Mouse (Mus musculus): ENCODE data around the gene Lysmd3.
A peak's percentile ranks its signal among the peaks of the same experiment; 100 is the strongest.

Gene Lysmd3

DNA sequence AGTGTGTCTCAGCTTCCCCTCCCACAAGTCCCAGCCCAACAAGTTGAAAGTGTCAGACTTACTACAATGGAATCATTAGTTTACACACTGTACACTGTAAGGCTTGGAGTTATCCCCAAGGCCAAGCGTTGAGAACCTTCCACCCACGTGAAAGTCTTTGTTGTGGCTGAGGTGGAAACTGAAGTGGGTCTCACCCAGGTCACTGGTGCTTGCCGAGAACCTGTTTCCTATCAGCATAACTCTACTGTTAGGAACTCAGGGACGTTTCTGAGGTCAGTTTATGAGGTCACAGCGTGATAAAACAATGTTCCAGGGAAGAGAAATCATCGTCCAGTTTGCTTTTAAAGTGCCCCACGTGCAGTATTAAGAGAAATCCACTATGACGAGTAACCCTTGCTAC is 17.9 kb downstream of the Lysmd3 start:
- DNase-seq (ENCODE audit: low read depth, low spot score) = no peak

DNA sequence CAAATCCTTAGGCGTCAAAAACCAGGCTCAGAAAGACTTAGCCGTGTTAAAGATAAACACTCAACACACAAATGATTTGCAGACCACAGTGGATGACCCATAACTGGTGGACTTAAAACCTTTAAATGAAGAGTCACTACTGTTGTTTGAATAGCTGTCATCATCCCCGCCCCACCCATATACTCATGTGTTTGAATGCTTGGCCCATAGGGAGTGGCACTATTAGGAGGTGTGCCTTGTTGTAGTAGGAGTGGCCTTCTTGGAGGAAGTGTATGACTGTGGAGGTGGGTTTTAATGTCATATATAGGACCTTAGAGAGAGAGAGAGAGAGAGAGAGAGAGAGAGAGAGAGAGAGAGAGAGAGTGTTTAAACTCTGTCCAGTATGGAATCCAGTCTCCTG is 25.6 kb downstream of the Lysmd3 start:
- no peak for DNase-seq (ENCODE audit: low read depth, low spot score)

DNA sequence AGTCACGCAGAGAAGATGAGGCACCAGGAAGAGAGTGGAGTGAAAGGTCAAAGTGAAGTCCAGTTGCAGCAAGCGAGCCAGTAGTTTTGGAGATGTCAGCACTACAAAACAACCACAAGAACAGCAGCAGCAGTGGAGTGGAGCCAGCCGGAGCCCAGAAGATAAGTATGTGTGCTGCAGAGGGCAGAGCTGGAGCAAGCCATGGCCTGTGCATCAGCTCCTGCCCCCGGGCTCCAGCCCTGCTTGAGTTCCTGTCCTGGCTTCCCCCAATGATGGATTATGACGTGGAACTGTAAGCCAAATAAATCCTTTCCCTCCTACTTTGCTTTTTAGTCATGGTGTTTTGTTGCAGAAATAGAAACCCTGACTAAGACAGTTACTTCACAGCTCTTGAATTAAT is 26.8 kb downstream of the Lysmd3 start:
- DNase-seq (ENCODE audit: low read depth, low spot score) = no peak

DNA sequence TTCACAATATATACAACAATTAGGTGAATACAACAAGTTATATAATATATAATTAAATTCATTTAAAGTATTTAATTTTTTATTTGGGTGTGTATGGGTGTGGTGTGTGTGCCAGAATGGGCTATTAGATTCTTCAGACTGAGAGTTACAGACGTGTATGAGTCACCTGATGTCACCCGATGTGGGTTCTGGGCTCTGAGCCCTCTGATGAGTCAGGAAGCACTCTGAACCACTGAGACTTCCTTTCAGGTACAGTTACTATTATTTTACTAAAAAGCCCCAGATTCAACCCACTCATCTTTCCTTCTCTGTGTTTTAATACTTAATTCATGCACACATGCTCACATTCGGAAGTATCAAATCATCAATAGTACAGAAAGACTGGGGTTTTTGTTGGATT is 27.4 kb downstream of the Lysmd3 start:
- no peak for DNase-seq (ENCODE audit: low read depth, low spot score)

DNA sequence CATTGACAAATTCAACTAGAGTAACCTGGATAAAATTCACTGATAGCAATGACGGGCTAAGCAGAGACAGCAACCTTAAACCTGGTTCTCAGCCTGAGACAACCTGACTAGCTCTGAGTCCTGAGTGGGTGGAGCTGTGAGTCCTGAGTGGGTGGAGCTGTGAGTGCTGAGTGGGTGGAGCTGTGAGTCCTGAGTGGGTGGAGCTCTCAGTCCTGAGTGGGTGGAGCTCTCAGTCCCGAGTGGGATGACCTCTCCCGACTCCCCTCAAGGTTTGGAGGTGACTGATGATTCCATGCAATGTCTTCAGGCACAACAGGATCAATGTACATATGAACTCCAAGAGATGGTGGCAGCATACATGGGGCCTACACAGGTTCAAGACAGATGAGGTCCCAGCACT is 32.1 kb downstream of the Lysmd3 start:
- DNase-seq (ENCODE audit: low read depth, low spot score) = peak; percentile 67

DNA sequence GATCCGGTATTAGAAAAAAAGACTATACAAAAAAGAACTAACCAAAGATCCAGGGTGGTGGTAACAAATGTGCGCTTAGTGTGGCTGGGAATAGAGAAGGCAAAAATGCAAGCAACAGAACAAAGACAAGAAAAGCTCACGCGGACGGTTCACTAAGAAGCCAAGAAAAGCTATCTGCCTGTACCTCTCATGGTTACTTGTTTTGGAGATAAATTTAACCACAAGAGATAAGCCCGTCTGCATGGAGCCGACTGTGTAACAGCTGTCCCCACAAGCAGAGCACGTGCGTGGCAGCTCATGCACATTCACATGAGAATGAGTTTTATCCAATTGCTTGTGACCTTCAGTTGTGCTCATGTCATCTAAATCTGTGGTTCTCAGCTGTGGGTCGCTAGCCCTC is 33.0 kb downstream of the Lysmd3 start:
- DNase-seq (ENCODE audit: low read depth, low spot score) = no peak

DNA sequence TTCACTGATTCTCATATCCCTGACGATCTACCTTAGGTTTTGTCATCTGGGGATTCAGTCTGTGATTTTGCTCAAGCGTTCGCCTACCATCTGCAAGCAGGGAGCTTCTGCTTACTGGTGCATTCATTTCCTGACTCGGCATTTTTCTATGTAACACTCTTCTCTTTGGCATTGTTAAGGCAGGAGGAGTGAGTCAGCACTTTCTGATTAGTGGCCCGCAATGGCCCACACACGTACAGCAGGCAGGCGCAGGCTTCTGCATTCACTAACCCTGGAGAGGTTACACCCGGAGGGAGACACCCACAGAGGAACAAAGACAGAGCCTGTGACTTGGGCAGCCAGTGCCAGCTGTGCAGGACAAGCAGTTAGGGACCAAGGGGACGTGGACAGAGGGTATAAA is 34.1 kb downstream of the Lysmd3 start:
- peak; percentile 73 for DNase-seq (ENCODE audit: low read depth, low spot score)

DNA sequence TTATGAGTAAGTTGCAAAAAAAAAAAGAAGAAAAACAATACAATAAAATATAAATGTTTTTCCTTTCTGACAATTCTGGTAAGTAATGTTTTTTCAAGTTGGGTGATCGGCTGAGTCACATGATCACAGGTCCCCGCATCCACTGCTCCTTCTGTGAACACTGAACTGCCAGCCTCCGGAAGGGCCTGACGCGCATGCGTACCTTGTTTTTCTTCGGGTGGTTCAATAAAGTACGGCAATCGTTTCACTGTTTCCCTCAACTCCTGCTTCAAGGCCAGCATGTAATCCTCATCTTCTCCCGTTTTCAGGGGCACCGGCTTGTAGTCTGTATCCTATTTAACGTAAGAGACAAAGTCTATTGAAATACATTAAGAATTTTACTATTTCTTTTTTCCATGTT is 37.0 kb downstream of the Lysmd3 start:
- DNase-seq (ENCODE audit: low read depth, low spot score) = peak; percentile 50

DNA sequence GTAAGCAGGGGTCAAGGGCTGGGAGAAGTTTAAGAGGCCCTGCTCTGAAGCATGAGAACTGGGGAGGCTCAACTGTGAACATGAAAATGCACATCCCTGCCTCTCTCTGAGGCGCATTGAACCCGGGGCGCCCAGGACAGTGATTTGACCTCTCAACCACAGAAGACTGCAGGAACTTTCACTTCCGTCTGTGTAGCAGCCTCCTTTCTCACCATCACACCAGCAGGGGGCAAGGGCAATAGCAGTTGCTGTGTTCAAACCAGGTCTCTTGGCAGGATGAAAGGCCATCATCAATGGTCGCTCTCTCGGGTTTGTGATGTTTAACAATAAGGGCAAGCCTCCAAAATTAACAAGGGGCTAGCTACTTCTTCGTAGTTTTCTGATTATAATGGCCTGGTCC is 45.7 kb downstream of the Lysmd3 start:
- DNase-seq (ENCODE audit: low read depth, low spot score) = peak; percentile 40

DNA sequence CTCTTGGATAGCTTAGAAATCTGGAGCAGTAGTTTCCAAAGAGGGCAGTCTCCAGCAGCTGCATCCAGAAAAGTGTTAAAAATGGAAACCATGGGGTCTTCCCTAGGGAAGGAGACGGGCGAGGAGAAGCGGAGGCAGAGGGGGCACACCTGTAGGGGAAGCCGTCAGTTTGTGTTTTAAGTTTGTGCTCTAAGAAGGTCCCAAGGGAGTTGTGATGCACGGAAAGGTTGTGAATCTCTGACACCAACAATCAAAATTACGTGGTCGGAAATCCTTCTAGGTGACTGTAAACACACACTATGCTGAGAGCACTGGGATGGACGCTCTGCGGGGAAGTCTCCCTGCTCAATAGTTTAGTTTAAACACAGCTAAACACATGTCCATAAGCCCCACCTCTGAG is 46.2 kb downstream of the Lysmd3 start:
- DNase-seq (ENCODE audit: low read depth, low spot score) = no peak

DNA sequence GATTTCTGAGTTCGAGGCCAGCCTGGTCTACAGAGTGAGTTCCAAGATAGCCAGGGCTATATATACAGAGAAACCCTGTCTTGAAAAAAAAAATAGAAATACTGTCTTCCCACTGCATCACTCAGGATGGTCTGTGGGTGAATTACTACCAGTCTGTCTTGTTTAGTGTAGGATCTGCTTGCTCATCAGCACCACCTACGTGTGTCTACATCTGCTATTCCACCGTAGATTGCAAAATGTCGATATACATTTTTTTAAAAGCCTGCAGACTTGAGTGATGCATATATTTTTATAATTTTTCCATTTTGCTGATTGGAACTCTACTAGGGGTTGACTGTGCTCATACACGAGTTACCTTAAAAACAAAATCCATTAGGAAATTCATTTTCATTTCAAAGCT is 48.8 kb downstream of the Lysmd3 start:
- DNase-seq (ENCODE audit: low read depth, low spot score) = no peak

DNA sequence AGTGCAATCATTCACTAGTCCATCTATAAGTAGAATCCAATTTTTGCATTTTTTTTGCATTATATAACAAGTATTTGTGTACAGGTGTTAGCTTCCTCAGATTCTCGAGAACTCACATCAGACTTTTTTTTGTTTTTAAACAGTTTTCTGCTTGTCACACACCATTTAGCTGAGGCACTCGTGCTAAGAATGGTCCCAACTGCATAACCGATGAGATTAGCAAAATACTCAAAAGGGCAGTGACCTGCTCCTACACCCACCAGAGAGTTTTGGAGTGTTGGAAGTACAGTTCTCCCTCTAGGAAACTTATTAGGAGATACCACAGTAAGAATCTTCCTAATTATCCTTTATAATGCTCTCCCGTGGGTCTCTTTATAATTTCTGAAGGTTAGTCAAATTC is 52.3 kb downstream of the Lysmd3 start:
- DNase-seq (ENCODE audit: low read depth, low spot score) = no peak

DNA sequence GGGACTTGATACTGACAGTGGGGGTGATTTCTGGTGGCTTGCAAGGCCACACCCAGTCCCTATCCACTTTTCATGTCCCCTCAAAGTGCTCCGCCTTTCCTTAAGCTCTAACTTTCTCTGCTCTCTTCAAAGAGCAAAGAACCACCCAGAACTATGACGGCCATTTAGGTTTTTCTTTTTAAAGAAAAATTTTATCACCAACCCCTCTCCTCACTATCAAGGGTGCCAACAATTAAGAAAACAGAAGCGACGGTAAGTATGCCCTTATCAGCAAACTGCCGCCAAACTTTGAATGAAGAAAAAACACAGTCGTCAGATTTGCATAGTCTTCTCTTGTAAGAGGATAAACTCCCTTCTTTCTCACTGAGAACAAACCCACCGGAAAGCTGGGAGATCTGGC is 52.8 kb downstream of the Lysmd3 start:
- DNase-seq (ENCODE audit: low read depth, low spot score) = peak; percentile 27

DNA sequence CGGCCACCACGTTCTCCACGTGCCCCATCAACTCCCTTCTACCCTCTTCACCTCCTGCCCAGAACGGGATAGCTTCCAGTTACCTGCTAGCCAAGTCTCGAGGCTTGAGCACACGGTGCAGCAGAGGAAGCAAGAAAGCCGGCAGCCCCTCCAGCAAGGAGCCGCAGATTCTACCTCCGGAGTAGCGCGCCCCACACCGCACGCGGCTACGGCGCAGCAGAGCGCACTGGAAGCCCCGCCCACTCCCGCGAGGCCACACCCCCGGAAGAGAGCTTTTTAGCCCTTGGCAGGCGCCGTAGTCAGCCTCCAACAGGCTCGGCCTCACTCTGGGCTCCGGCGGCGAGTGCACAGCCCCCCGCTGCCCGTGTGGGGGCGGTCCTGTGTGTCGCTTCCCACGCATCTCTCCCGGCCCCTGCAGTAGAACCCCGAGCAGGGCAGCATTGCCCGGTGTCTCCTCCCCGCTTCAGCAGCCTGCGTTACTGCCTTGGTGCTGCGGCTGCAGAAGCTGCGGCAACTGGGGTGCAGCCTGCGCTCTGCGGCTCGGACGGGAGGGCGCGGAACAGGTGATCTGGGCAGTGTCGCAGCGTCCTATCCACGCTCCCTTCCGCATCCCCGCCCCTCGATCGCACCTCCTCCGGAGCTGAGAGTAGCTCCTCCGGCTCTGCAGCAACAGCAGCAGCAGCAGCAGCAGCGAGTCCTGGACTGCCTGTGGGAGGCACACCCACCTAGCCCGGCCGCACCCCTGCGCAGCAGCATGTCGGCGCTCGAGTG is 53.5 kb downstream of the Lysmd3 start, which contains the start of the genes Polr3g and Mblac2:
Gene Polr3g (minus strand): TSS at position 239 of the 771 bp plus-strand sequence.
Gene Mblac2 (plus strand): TSS at position 567 of the 771 bp plus-strand sequence.
- peak; percentile 94 for DNase-seq (ENCODE audit: low read depth, low spot score)

DNA sequence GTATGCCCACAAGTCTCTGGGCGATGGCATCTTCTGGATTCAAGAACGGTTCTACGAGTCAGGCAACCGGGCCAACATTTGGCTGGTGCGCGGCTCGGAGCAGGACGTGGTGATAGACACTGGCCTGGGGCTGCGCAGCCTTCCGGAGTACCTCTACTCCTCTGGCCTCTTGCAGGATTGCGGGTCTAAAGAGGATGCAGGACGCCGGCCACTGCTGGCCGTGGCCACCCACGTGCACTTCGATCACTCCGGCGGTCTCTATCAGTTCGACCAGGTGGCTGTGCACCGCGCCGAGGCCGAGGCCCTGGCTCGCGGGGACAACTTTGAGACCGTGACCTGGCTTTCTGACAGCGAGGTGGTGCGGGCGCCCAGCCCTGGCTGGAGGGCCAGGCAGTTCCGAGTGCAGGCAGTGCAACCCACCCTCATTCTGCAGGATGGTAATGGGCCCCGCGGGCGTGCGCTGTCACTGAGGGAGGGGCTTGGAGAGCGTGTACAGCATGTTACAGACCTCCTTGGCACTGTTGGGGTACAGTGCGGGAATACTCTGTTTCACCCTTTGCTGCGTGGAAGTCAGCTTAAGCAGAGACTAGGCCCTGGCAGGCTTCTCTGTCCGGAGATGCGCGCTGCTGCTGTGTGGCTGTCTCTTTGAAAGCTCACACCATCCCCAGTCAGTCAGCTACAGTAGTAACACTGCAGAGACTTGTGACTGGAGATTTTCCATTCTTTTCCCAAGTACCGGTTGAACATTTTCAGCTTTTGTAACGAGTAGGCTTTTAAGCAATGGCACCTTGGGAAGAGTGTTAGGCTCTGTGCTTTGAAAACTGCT is 54.3 kb downstream of the Lysmd3 start:
- DNase-seq (ENCODE audit: low read depth, low spot score) = peak; percentile 15

DNA sequence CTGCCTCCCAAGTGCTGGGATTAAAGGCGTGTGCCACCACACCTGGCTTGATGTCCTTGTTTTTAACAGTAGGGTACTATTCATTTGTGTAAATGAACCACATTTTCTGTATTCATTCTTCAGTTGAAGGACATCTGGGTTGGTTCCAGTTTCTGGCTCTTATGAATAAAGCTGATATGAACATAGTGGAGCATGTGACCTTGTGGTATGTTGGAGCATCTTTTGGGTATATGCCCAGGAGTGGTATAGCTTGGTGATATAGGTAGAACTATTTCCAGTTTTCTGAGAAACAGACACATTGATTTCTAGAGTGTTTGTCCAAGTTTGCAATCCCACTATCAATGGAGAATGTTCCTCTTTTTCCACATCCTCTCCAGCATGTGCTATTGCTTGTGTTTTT is 56.4 kb downstream of the Lysmd3 start:
- no peak for DNase-seq (ENCODE audit: low read depth, low spot score)

Measured in ES-CJ7 (cell line).